Mouse (Mus musculus): Measurements from ENCODE around the gene Dixdc1. TPM values are rescaled to one million over a fixed set of nuclear protein-coding genes. Genes with fewer than 3 reads are reported as not detected.

Gene Dixdc1
- polyA plus RNA-seq (2015; fragmentation: Nextera tagmentation; extraction: Ambion mirVana): 6.9 and 8.1 TPM in 2 replicates

DNA sequence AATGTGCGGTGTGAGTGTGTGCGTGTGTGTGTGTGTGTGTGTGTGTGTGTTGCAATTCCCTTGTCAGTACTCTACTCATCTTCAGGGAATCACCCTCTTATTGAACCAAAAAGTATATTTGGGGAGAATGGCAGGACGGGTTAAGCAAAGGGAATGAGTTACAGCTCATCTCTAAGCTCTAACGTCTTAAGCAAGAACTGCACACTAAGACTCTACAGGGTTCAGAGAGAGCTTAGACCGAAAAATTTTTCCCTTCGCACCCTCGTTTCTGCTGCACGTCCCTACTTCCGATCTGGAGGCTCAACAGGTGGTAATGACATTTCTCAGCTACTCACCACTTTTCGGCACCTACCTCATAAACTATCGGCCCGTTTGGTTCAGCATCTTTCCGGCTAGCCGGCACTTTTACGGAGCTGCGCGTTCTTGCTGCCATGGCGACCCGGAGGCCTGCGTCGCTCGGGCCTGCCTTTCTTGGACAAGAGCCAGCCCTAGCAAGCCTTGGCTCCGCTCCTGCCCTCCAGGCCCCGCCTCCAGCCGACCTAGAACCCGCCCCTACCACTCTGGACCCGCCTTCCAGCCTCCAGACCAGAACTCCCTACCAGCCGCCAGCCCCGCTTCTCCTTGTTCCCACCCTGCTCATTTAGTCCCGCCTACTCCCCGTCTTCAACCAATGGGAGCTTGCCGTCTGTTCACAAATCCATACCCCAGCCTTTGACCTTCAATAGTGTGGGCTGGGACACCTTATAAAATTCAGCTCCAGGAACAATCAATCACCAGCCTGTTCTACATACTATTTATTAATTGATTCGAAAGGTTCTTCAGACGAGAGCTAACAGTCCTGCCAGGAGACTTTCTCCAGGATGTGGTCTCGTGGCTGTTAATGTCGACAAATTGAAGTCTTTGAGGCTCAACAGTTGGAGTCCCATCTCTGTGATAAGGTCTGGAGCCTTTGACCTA, at the start of gene Dixdc1:
Gene Dixdc1, minus strand, starts transcription at position 604 of the 957 bp plus-strand sequence.
- 0 out of 2 replicates have a peak within 1 kb of the TSS, but pooled peaks have one; percentile 18 for H3K9ac ChIP-seq (ENCODE audit: low read length)
- H3K4me2 ChIP-seq (ENCODE audit: low read depth, low read length): peak within 1 kb of the TSS; percentile 65
- H3K4me3 ChIP-seq (ENCODE audit: low read length): peak within 1 kb of the TSS; percentile 42
- no peaks in the 10 kb centered on the region for H3K36me3 ChIP-seq (ENCODE audit: control insufficient read depth, insufficient read depth, low read length)
- 11% methylated on average over 36 of the region's 36 CpGs for WGBS
- H3K4me1 ChIP-seq (replicated peaks; ENCODE audit: control insufficient read depth, insufficient read depth, low read length): peaks cover 7% of the 10 kb centered on the region
- H3K27me3 ChIP-seq (ENCODE audit: control insufficient read depth, insufficient read depth, low read depth, low read length): no peaks in the 10 kb centered on the region
- no peaks in the 10 kb centered on the region for H3K9me3 ChIP-seq (ENCODE audit: control insufficient read depth, low read length)
- peak; percentile 99 for ATAC-seq (ENCODE audit: low read depth)
- H3K27ac ChIP-seq (ENCODE audit: low read length): no peak within 1 kb of the TSS

GRCm38 (mm10) chr9:50782155-50782554, 42.8 kb upstream of the Dixdc1 start:
- Histone ChIP-seq H3K36me3 (ENCODE audit: control insufficient read depth, insufficient read depth, low read length) (peaks cover 34% of the 10 kb centered on the region), H3K27me3 (ENCODE audit: control insufficient read depth, insufficient read depth, low read depth, low read length) (no peaks in the 10 kb centered on the region), H3K4me3 (ENCODE audit: low read length) (no peak overlapping the region), H3K9me3 (ENCODE audit: control insufficient read depth, low read length) (no peaks in the 10 kb centered on the region), H3K4me2 (ENCODE audit: low read depth, low read length) (no peak overlapping the region), H3K27ac (ENCODE audit: low read length) (no peak overlapping the region), H3K9ac (ENCODE audit: low read length) (no peak overlapping the region), H3K4me1 (replicated peaks; ENCODE audit: control insufficient read depth, insufficient read depth, low read length) (no peaks in the 10 kb centered on the region)
- 76% methylated on average over 2 of the region's 2 CpGs for WGBS
- ATAC-seq (ENCODE audit: low read depth): no peak

- ATAC-seq (ENCODE audit: low read depth): no peak
These were observed 36.9 kb upstream of the Dixdc1 start for GRCm38 (mm10) chr9:50776162-50776760.

GRCm38 (mm10) chr9:50775662-50776126, 36.4 kb upstream of the Dixdc1 start:
- 0% methylated on average over 27 of the region's 30 CpGs for WGBS

More at GRCm38 (mm10) chr9:50776162-50776760, 36.9 kb upstream of the Dixdc1 start:
- H3K9ac ChIP-seq (ENCODE audit: low read length): peak overlapping the region; percentile 97
- peak overlapping the region; percentile 91 for H3K4me2 ChIP-seq (ENCODE audit: low read depth, low read length)
- no peak overlapping the region for H3K27ac ChIP-seq (ENCODE audit: low read length)
- WGBS: 43% methylated on average over 11 of the region's 11 CpGs
- peaks cover 11% of the 10 kb centered on the region; the same call in 1 of the 2 replicates for H3K36me3 ChIP-seq (ENCODE audit: control insufficient read depth, insufficient read depth, low read length)
- H3K4me3 ChIP-seq (ENCODE audit: low read length): peak overlapping the region; percentile 98
- H3K27me3 ChIP-seq (ENCODE audit: control insufficient read depth, insufficient read depth, low read depth, low read length): no peaks in the 10 kb centered on the region
- no peaks in the 10 kb centered on the region for H3K9me3 ChIP-seq (ENCODE audit: control insufficient read depth, low read length)
- peaks cover 11% of the 10 kb centered on the region for H3K4me1 ChIP-seq (replicated peaks; ENCODE audit: control insufficient read depth, insufficient read depth, low read length)

GRCm38 (mm10) chr9:50774991-50775612, 35.8 kb upstream of the Dixdc1 start, which contains the start of the genes Alg9 and 1110032A03Rik:
Alg9 (plus strand) TSS chr9:50775019.
1110032A03Rik (minus strand) TSS chr9:50775520.
- peak; percentile 82 for ATAC-seq (ENCODE audit: low read depth)
- H3K27me3 ChIP-seq (ENCODE audit: control insufficient read depth, insufficient read depth, low read depth, low read length): no peaks in the 10 kb centered on the region

More at GRCm38 (mm10) chr9:50775662-50776126, 36.4 kb upstream of the Dixdc1 start:
- no peaks in the 10 kb centered on the region for H3K9me3 ChIP-seq (ENCODE audit: control insufficient read depth, low read length)
- H3K27me3 ChIP-seq (ENCODE audit: control insufficient read depth, insufficient read depth, low read depth, low read length): no peaks in the 10 kb centered on the region
- ATAC-seq (ENCODE audit: low read depth): peak; percentile 51
- peak overlapping the region; percentile 97 for H3K9ac ChIP-seq (ENCODE audit: low read length)
- H3K4me3 ChIP-seq (ENCODE audit: low read length): peak overlapping the region; percentile 98
- peaks cover 11% of the 10 kb centered on the region for H3K4me1 ChIP-seq (replicated peaks; ENCODE audit: control insufficient read depth, insufficient read depth, low read length)
- peak overlapping the region; percentile 91 for H3K4me2 ChIP-seq (ENCODE audit: low read depth, low read length)
- H3K27ac ChIP-seq (ENCODE audit: low read length): peak overlapping the region; percentile 53; the same call in 1 of the 2 replicates
- peaks cover 7% of the 10 kb centered on the region; the same call in 1 of the 2 replicates for H3K36me3 ChIP-seq (ENCODE audit: control insufficient read depth, insufficient read depth, low read length)

DNA sequence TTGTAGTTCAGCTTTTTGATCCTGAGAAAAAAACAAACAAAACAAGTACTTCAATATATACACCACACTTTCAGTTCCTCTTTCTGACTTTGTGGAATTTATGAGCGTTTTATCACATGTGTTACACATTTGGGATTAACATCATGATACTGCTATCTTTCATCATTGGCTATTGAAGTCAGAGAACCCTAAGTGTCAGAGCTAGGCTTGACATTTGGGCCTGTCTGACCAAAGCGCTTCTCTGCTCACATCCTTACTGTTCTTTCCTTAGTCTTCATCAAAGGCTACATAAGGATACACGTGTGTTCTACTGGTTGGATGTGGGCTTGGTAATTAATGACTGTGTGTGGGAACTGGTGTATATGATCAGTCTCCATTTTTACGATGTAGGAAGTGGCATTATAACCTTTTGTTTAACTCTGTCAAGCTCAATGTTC, 34.7 kb upstream of the Dixdc1 start:
- H3K27me3 ChIP-seq (ENCODE audit: control insufficient read depth, insufficient read depth, low read depth, low read length): no peaks in the 10 kb centered on the region
- H3K4me2 ChIP-seq (ENCODE audit: low read depth, low read length): peak overlapping the region; percentile 91
- 0 out of 2 replicates have a peak overlapping the region, but pooled peaks have one; percentile 36 for H3K9ac ChIP-seq (ENCODE audit: low read length)
- WGBS: 54% methylated on average over 4 of the region's 4 CpGs
- H3K36me3 ChIP-seq (ENCODE audit: control insufficient read depth, insufficient read depth, low read length): no peaks in the 10 kb centered on the region
- 0 out of 2 replicates have a peak overlapping the region, but pooled peaks have one; percentile 4 for H3K4me3 ChIP-seq (ENCODE audit: low read length)
- H3K4me1 ChIP-seq (replicated peaks; ENCODE audit: control insufficient read depth, insufficient read depth, low read length): peaks cover 12% of the 10 kb centered on the region
- ATAC-seq (ENCODE audit: low read depth): no peak
- H3K9me3 ChIP-seq (ENCODE audit: control insufficient read depth, low read length): no peaks in the 10 kb centered on the region
- no peak overlapping the region for H3K27ac ChIP-seq (ENCODE audit: low read length)

More at GRCm38 (mm10) chr9:50774991-50775612, 35.8 kb upstream of the Dixdc1 start, which contains the start of the genes Alg9 and 1110032A03Rik:
- WGBS: under 1% methylated on average over 48 of the region's 51 CpGs
- H3K4me2 ChIP-seq (ENCODE audit: low read depth, low read length): peak within 1 kb of the TSS; percentile 91
- H3K36me3 ChIP-seq (ENCODE audit: control insufficient read depth, insufficient read depth, low read length): 0 out of 2 replicates have a peak, but pooled peaks cover 3% of the 10 kb centered on the region
- H3K9me3 ChIP-seq (ENCODE audit: control insufficient read depth, low read length): no peaks in the 10 kb centered on the region
- H3K4me1 ChIP-seq (replicated peaks; ENCODE audit: control insufficient read depth, insufficient read depth, low read length): peaks cover 11% of the 10 kb centered on the region
- peak within 1 kb of the TSS; percentile 53 for H3K27ac ChIP-seq (ENCODE audit: low read length)
- H3K9ac ChIP-seq (ENCODE audit: low read length): peak within 1 kb of the TSS; percentile 97
- H3K4me3 ChIP-seq (ENCODE audit: low read length): peak within 1 kb of the TSS; percentile 98

DNA sequence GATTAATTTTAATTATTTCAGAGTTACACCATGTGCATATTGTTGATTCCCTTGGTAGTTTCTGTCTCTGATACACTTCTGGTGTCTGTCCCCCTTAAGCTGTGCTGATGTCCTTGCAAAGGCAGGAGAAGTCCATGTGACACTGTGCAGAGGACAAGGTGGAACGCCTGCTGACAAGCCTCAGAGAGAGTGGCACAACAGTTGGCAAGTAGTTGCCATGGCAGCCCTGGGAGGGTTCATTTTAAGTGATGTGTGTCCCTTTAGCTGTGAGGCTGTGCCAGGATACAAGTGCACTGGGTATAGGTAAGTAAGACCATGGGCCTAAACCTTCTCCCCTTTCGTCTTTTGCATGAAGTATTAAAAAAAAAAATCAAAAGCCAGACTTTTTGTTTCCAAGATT, 30.7 kb upstream of the Dixdc1 start:
- Histone ChIP-seq H3K9me3 (ENCODE audit: control insufficient read depth, low read length) (no peaks in the 10 kb centered on the region), H3K27ac (ENCODE audit: low read length) (no peak overlapping the region), H3K9ac (ENCODE audit: low read length) (no peak overlapping the region), H3K4me1 (replicated peaks; ENCODE audit: control insufficient read depth, insufficient read depth, low read length) (peaks cover 10% of the 10 kb centered on the region), H3K4me2 (ENCODE audit: low read depth, low read length) (no peak overlapping the region), H3K4me3 (ENCODE audit: low read length) (no peak overlapping the region), H3K27me3 (ENCODE audit: control insufficient read depth, insufficient read depth, low read depth, low read length) (no peaks in the 10 kb centered on the region), H3K36me3 (ENCODE audit: control insufficient read depth, insufficient read depth, low read length) (no peaks in the 10 kb centered on the region)
- ATAC-seq (ENCODE audit: low read depth): no peak
- WGBS: 83% methylated on average over 2 of the region's 2 CpGs

DNA sequence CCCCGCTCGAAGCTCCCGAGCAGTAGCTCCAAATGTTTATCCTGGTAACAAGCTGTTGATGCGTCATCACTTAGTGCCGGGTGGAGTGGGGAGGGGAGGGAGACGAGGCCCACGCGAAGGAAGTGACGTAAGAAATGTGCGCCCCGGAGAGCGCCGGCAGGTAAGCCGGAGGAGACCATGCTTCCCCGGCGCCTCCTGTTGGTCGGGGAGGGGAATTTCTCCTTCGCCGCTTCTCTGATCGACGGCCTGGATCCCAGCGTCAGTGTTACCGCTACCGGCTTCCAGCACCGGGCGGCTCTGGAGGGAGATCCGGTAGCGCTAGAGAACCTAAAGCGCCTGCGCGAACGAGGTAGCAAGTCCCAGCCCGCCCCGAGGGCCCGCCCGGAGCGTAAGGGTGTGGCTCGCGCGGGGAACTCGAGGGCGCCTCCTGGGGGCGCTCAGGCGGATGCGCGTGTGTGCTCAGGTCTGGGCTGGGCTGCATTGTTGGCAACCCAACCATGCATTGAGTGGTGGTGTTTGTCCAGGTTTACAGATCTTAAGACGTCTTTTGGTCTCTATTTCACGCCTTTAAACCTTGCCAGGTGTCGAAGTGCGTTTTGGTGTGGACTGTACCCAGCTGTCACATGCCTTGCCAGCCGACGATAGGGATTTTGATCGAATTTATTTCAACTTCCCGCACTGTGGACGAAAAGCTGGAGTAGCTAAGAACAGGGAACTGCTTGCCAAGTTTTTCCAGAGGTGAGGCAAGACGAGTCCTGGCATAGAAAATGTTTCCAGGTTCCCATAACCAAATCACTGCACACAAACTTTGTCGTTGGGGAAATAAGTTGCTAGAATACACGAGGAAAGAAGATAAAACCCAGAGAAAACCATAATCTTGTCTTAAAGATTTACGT, 29.0 kb upstream of the Dixdc1 start, which contains the start of gene Fdxacb1:
Gene Fdxacb1, plus strand, starts transcription at position 130 of the 896 bp plus-strand sequence.
- Histone ChIP-seq H3K9ac (ENCODE audit: low read length) (peak within 1 kb of the TSS; percentile 87), H3K9me3 (ENCODE audit: control insufficient read depth, low read length) (no peaks in the 10 kb centered on the region), H3K4me2 (ENCODE audit: low read depth, low read length) (peak within 1 kb of the TSS; percentile 98), H3K4me1 (replicated peaks; ENCODE audit: control insufficient read depth, insufficient read depth, low read length) (peaks cover 8% of the 10 kb centered on the region; the same call in 1 of the 2 replicates), H3K4me3 (ENCODE audit: low read length) (peak within 1 kb of the TSS; percentile 81), H3K27me3 (ENCODE audit: control insufficient read depth, insufficient read depth, low read depth, low read length) (no peaks in the 10 kb centered on the region), H3K27ac (ENCODE audit: low read length) (peak within 1 kb of the TSS; percentile 96), H3K36me3 (ENCODE audit: control insufficient read depth, insufficient read depth, low read length) (no peaks in the 10 kb centered on the region)
- peak; percentile 98 for ATAC-seq (ENCODE audit: low read depth)
- 3% methylated on average over 57 of the region's 59 CpGs for WGBS
